Mouse (Mus musculus) kidney, adult 2 months (tissue): ENCODE results near the gene Kcnj15. TPM values are rescaled to one million over a fixed set of nuclear protein-coding genes. Genes with fewer than 3 reads are reported as not detected.

Experiments used
- DNase-seq: peaks from one replicate; pipeline ENCODE4 v3.0.0; 2021
- H3K27ac ChIP-seq: fragments of 200-500 bp; 2 replicates; pipeline ENCODE4 v1.5.1; 2012; ENCODE audit warnings: low read depth, low read length, control low read depth, inconsistent platforms; ENCODE audit not compliant: insufficient read depth
- H3K27me3 ChIP-seq: fragments of 200-500 bp; replicated peaks from 2 replicates; pipeline ENCODE4 v1.6.1; 2012; ENCODE audit warnings: mild to moderate bottlenecking, moderate library complexity, low read length, inconsistent platforms; ENCODE audit not compliant: control insufficient read depth, insufficient read depth
- H3K36me3 ChIP-seq: fragments of 200-500 bp; 2 replicates; pipeline ENCODE4 v1.6.1; 2012; ENCODE audit warnings: mild to moderate bottlenecking, moderate library complexity, low read length, inconsistent platforms; ENCODE audit not compliant: control insufficient read depth, insufficient read depth
- H3K4me1 ChIP-seq: fragments of 200-500 bp; 2 replicates; pipeline ENCODE4 v1.6.1; 2011; ENCODE audit warnings: low read length; ENCODE audit not compliant: control insufficient read depth, insufficient read depth
- H3K4me3 ChIP-seq: fragments of 200-500 bp; 2 replicates; pipeline ENCODE4 v1.5.1; 2011; ENCODE audit warnings: mild to moderate bottlenecking, low read depth, low read length, control low read depth; ENCODE audit not compliant: insufficient read depth
- CTCF ChIP-seq: fragments of 200-500 bp; conservative IDR thresholded peaks from 2 replicates; pipeline ENCODE4 v1.5.1; 2011; ENCODE audit warnings: low read depth, mild to moderate bottlenecking, control low read depth, low read length, moderate library complexity, mixed read lengths; ENCODE audit not compliant: insufficient read depth, insufficient read length
- POLR2A ChIP-seq: fragments of 200-500 bp; IDR thresholded peaks from one replicate; pipeline ENCODE4 v1.6.1; 2011; ENCODE audit warnings: low read depth, low read length, control low read depth
- WGBS: fragments of 180-500 bp; shearing (Covaris S2); methylation state at CpG from one replicate; pipeline ENCODE4 v1.1.7; 2018; 5-methylcytosine and 5-hydroxymethylcytosine counted together
- polyA plus RNA-seq: library from polyadenylated mRNA; depleted of rRNA; stranded (reverse); fragments of >200 nt; gene quantifications from 2 replicates; pipeline ENCODE4 v1.2.3, GENCODE M21; 2012

Kcnj15 gene
- polyA plus RNA-seq, 1 experiment: 327 TPM

GRCm38 (mm10) chr16:95348555-95348954 is 91.2 kb downstream of the Kcnj15 start:
- Histone ChIP-seq H3K4me1 (no peaks in the 10 kb centered on the region), H3K4me3 (no peak overlapping the region), H3K27ac (no peak overlapping the region), H3K36me3 (no peaks in the 10 kb centered on the region), H3K27me3 (no peaks in the 10 kb centered on the region)
- DNase-seq: no peak
- TF ChIP-seq CTCF: no peak
- no peak for TF ChIP-seq POLR2A
- WGBS: 70% methylated on average over 9 of the region's 9 CpGs

- no peaks in the 10 kb centered on the region for H3K27me3 ChIP-seq
- no peak overlapping the region for H3K27ac ChIP-seq
- TF ChIP-seq CTCF (no peak), POLR2A (no peak)
- H3K4me1 ChIP-seq: no peaks in the 10 kb centered on the region
- 89% methylated on average over 6 of the region's 6 CpGs for WGBS
- H3K36me3 ChIP-seq: no peaks in the 10 kb centered on the region
- no peak overlapping the region for H3K4me3 ChIP-seq
- DNase-seq: no peak
Measured at GRCm38 (mm10) chr16:95349344-95349743, 92.0 kb downstream of the Kcnj15 start.

- TF ChIP-seq POLR2A: no peak
- TF ChIP-seq CTCF: no peak
- no peaks in the 10 kb centered on the region for H3K36me3 ChIP-seq
- H3K4me1 ChIP-seq: no peaks in the 10 kb centered on the region
- H3K27me3 ChIP-seq: no peaks in the 10 kb centered on the region
- 75% methylated on average over 5 of the region's 5 CpGs for WGBS
- no peak overlapping the region for H3K4me3 ChIP-seq
- DNase-seq: no peak
- no peak overlapping the region for H3K27ac ChIP-seq
Measured at GRCm38 (mm10) chr16:95349745-95350144, 92.4 kb downstream of the Kcnj15 start.
